Mouse (Mus musculus): ENCODE data around the gene Fryl.

GRCm38 (mm10) chr5:73210971-73211315, 45.5 kb downstream of the Fryl start:
- TF ChIP-seq CTCF (IDR thresholded peaks at IDR 0.05; ENCODE audit: insufficient read depth, low read length), result no peak
- no peak for TF ChIP-seq POLR2A (IDR thresholded peaks at IDR 0.05; ENCODE audit: borderline replicate concordance, extremely low read depth, low read depth, low read length)
